Mouse (Mus musculus) C2C12 (cell line): ENCODE results near the gene Tgfbr3. TPM values are rescaled to one million over a fixed set of nuclear protein-coding genes. Genes with fewer than 3 reads are reported as not detected.

Experiments
- H3K27me3 ChIP-seq: one replicate; pipeline ENCODE4 v1.6.1; 2011; ENCODE audit not compliant: control insufficient read depth, insufficient read depth, insufficient read length
- H3K36me3 ChIP-seq: one replicate; pipeline ENCODE4 v1.6.1; 2011; ENCODE audit not compliant: control insufficient read depth, insufficient read depth
- H3K4me3 ChIP-seq: one replicate; pipeline ENCODE4 v1.5.1; 2011; ENCODE audit warnings: mild to moderate bottlenecking, control low read depth; ENCODE audit not compliant: poor library complexity, insufficient read depth, severe bottlenecking
- H3K79me2 ChIP-seq: one replicate; pipeline ENCODE4 v1.6.1; 2011; ENCODE audit not compliant: control insufficient read depth, insufficient read depth
- H3K79me3 ChIP-seq: one replicate; pipeline ENCODE4 v1.6.1; 2011; ENCODE audit warnings: low read depth, control low read depth
- H3ac ChIP-seq: one replicate; pipeline ENCODE3; 2011; ENCODE audit warnings: low read depth; ENCODE audit not compliant: control insufficient read depth, insufficient read length
- CEBPB ChIP-seq: IDR thresholded peaks from one replicate; pipeline ENCODE4 v1.6.1; 2011; ENCODE audit warnings: low read depth, mild to moderate bottlenecking, control low read depth, moderate library complexity
- CTCF ChIP-seq: IDR thresholded peaks from one replicate; pipeline ENCODE4 v1.5.1; 2011; ENCODE audit not compliant: control insufficient read depth, insufficient read depth, insufficient read length
- FOSL1 ChIP-seq: IDR thresholded peaks from one replicate; pipeline ENCODE4 v1.8.0; 2011; ENCODE audit warnings: mild to moderate bottlenecking, low read length; ENCODE audit not compliant: poor library complexity, insufficient read depth, severe bottlenecking
- MAX ChIP-seq: IDR thresholded peaks from one replicate; pipeline ENCODE4 v1.6.1; 2011; ENCODE audit warnings: mild to moderate bottlenecking, control low read depth
- MYOD1 ChIP-seq: IDR thresholded peaks from one replicate; pipeline ENCODE4 v1.6.1; 2011; ENCODE audit warnings: low read depth; ENCODE audit not compliant: control insufficient read depth, insufficient read length
- MYOG ChIP-seq: IDR thresholded peaks from one replicate; pipeline ENCODE4 v1.6.1; 2011; ENCODE audit not compliant: control insufficient read depth, insufficient read length; ENCODE audit errors: extremely low read depth
- USF1 ChIP-seq: IDR thresholded peaks from one replicate; pipeline ENCODE4 v1.6.1; 2011; ENCODE audit warnings: low read depth, mild to moderate bottlenecking, control low read depth, moderate library complexity
- polyA plus RNA-seq: library from polyadenylated mRNA; unstranded; fragments of >200 nt; fragmentation: generic; extraction: Trizol; gene quantifications from one replicate; pipeline ENCODE4 v1.2.1, GENCODE M21; 2012; ENCODE audit warnings: missing spikeins

Tgfbr3 gene
- polyA plus RNA-seq, 1 experiment: 0.20 TPM

GRCm38 (mm10) chr5:107109416-107109815, 180.0 kb downstream of the Tgfbr3 start:
- Histone ChIP-seq H3K79me2 (no peaks in the 10 kb centered on the region), H3K4me3 (no peak overlapping the region), H3K27me3 (no peaks in the 10 kb centered on the region), H3K79me3 (no peaks in the 10 kb centered on the region), H3ac (no peak overlapping the region), H3K36me3 (no peaks in the 10 kb centered on the region)
- TF ChIP-seq USF1 (no peak), MYOG (no peak), CEBPB (no peak), FOSL1 (no peak), MAX (no peak), CTCF (no peak), MYOD1 (no peak)

- H3ac ChIP-seq: no peak overlapping the region
- no peaks in the 10 kb centered on the region for H3K79me2 ChIP-seq
- H3K36me3 ChIP-seq: no peaks in the 10 kb centered on the region
- H3K79me3 ChIP-seq: no peaks in the 10 kb centered on the region
- no peaks in the 10 kb centered on the region for H3K27me3 ChIP-seq
- no peak overlapping the region for H3K4me3 ChIP-seq
- no peak for TF ChIP-seq CEBPB
- TF ChIP-seq MYOD1: no peak
- TF ChIP-seq FOSL1: no peak
- TF ChIP-seq MYOG: no peak
- TF ChIP-seq USF1: no peak
- no peak for TF ChIP-seq CTCF
- no peak for TF ChIP-seq MAX
Measured at GRCm38 (mm10) chr5:107106793-107107192, 182.6 kb downstream of the Tgfbr3 start.

DNA sequence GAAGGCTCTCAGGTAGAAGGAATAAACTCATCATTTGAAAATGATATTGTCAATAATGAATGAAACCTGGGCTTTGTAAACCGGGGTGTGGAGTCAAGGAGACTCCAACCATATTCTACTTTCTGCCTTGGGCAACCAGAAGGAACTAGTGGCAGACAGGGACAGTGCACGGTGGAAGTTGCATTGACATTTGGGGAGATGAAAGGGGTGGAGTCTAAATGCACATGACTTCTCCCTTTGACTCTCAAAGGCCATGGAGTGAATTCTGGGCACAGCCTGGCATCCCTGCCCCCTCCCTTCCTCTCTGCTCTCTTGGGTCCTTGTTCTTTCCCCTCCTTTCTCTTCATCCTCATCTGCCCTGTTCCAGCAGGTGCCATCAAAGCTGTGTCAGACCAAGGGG, 183.3 kb downstream of the Tgfbr3 start:
- H3K36me3 ChIP-seq: no peaks in the 10 kb centered on the region
- H3K27me3 ChIP-seq: no peaks in the 10 kb centered on the region
- H3ac ChIP-seq: no peak overlapping the region
- H3K79me3 ChIP-seq: no peaks in the 10 kb centered on the region
- TF ChIP-seq MYOD1: no peak
- TF ChIP-seq USF1: no peak
- TF ChIP-seq CEBPB: no peak
- no peak for TF ChIP-seq CTCF
- no peak for TF ChIP-seq FOSL1
- TF ChIP-seq MYOG: no peak
- TF ChIP-seq MAX: no peak
- no peaks in the 10 kb centered on the region for H3K79me2 ChIP-seq
- no peak overlapping the region for H3K4me3 ChIP-seq

DNA sequence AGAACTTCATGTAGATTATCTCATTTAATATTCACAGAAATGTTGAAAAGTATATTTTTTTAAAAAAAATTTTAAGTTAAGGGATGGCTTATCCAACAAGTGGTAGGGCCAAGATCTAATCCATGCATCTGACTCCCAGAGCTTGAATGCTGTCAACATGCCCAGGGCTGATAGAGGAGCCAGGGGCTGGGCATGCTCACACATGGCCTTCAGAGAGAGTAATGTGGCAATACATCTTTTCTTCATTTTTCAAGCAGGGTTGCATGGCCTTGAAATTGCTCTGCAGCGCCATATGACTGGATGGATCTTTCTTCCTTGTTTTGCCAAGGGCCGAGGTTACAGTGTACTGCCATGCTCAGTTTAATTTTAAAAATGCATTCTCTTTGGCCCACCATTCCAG, 185.8 kb downstream of the Tgfbr3 start:
- no peak for TF ChIP-seq USF1
- TF ChIP-seq MAX: no peak
- TF ChIP-seq MYOD1: no peak
- TF ChIP-seq CEBPB: no peak
- no peak for TF ChIP-seq MYOG
- no peak for TF ChIP-seq CTCF
- no peak for TF ChIP-seq FOSL1
- Histone ChIP-seq H3K4me3 (no peak overlapping the region), H3K79me3 (no peaks in the 10 kb centered on the region), H3K27me3 (no peaks in the 10 kb centered on the region), H3K36me3 (no peaks in the 10 kb centered on the region), H3ac (no peak overlapping the region), H3K79me2 (no peaks in the 10 kb centered on the region)

DNA sequence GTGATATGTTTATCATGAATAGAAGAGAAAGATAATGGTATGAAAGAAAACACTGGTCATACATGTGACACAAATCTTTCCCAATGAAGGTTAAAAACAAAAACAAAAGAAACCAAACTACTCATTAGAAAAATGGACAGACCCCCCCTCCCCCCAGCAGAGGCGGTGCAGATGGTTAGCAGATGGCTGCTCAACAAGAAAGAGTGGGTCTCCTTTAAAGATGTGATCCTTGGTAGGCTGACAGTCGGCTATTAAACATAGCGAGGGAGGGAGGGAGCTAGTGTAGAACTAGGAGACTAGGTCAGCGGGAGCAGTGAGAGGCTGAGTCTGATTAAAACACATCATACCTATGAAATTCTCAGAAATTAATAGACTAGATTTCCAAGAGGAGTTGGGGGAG, 186.5 kb downstream of the Tgfbr3 start:
- TF ChIP-seq MYOD1: no peak
- TF ChIP-seq CTCF: no peak
- no peak for TF ChIP-seq FOSL1
- TF ChIP-seq MAX: no peak
- TF ChIP-seq USF1: no peak
- no peak for TF ChIP-seq CEBPB
- no peak for TF ChIP-seq MYOG
- H3K27me3 ChIP-seq: no peaks in the 10 kb centered on the region
- no peaks in the 10 kb centered on the region for H3K36me3 ChIP-seq
- no peaks in the 10 kb centered on the region for H3K79me3 ChIP-seq
- no peak overlapping the region for H3ac ChIP-seq
- H3K4me3 ChIP-seq: no peak overlapping the region
- H3K79me2 ChIP-seq: no peaks in the 10 kb centered on the region

GRCm38 (mm10) chr5:107101684-107102083, 187.7 kb downstream of the Tgfbr3 start:
- H3K79me2 ChIP-seq: no peaks in the 10 kb centered on the region
- no peaks in the 10 kb centered on the region for H3K79me3 ChIP-seq
- no peak overlapping the region for H3ac ChIP-seq
- H3K27me3 ChIP-seq: no peaks in the 10 kb centered on the region
- H3K4me3 ChIP-seq: no peak overlapping the region
- no peaks in the 10 kb centered on the region for H3K36me3 ChIP-seq
- TF ChIP-seq MAX: no peak
- no peak for TF ChIP-seq USF1
- no peak for TF ChIP-seq CTCF
- TF ChIP-seq CEBPB: no peak
- no peak for TF ChIP-seq MYOD1
- no peak for TF ChIP-seq MYOG
- no peak for TF ChIP-seq FOSL1
